25 mouse cellular contexts compared by ENCODE assay signal in genomic region chr15:51197466-51198158, GRCm38 (mm10).
A peak's percentile ranks its signal among the peaks of the same experiment; 100 is the strongest.
DNase-seq lines count a peak whose midpoint lies in the region; ATAC-seq and TF ChIP-seq lines count a peak whose summit lies in the region.
"Had no signal": no experiment of that assay in that cellular context is flagged by ENCODE, and none has a peak within 500 bp of the region (broad histone marks: within the 10 kb centered on the region; RNA-seq: fewer than 3 reads in every experiment).

No protein-coding gene starts in this region.

- no peaks in the 10 kb centered on the region for H3K9me3 ChIP-seq in hindbrain, postnatal 0 days (ENCODE audit: low read length)
- H3K9me3 ChIP-seq in hindbrain, embryonic 14.5 days (ENCODE audit: control insufficient read depth, low read length), result no peaks in the 10 kb centered on the region
- no peaks in the 10 kb centered on the region for H3K9me3 ChIP-seq in intestine, embryonic 16.5 days (ENCODE audit: control insufficient read depth, low read length)
- H3K9me3 ChIP-seq: embryonic facial prominence, embryonic 12.5 days; hindbrain, embryonic 12.5 days had no signal

- no peak overlapping the region for H3K4me3 ChIP-seq in hindbrain, postnatal 0 days (ENCODE audit: low read length)
- H3K4me3 ChIP-seq in hindbrain, embryonic 14.5 days (replicated peaks; ENCODE audit: low read length), result no peak overlapping the region
- no peak overlapping the region for H3K4me3 ChIP-seq in intestine, embryonic 16.5 days (ENCODE audit: low read length)
- H3K4me3 ChIP-seq in gastrocnemius, adult 2 months, result no peak overlapping the region
- H3K4me3 ChIP-seq: embryonic facial prominence, embryonic 12.5 days; hindbrain, embryonic 12.5 days had no signal

- H3K27ac ChIP-seq in hindbrain, postnatal 0 days, result no peak overlapping the region
- no peak overlapping the region for H3K27ac ChIP-seq in hindbrain, embryonic 14.5 days
- no peak overlapping the region for H3K27ac ChIP-seq in intestine, embryonic 16.5 days (ENCODE audit: low read length)
- no peak overlapping the region for H3K27ac ChIP-seq in gastrocnemius, adult 2 months
- H3K27ac ChIP-seq: embryonic facial prominence, embryonic 12.5 days; hindbrain, embryonic 12.5 days had no signal

- no peak overlapping the region for H3K9ac ChIP-seq in hindbrain, postnatal 0 days (replicated peaks; ENCODE audit: low read length)
- H3K9ac ChIP-seq in hindbrain, embryonic 14.5 days, result no peak overlapping the region
- H3K9ac ChIP-seq in intestine, embryonic 16.5 days (ENCODE audit: low read depth, low read length), result no peak overlapping the region
- H3K9ac ChIP-seq: embryonic facial prominence, embryonic 12.5 days; forebrain, postnatal 0 days; hindbrain, embryonic 12.5 days had no signal

- no peak overlapping the region for H3K4me2 ChIP-seq in hindbrain, postnatal 0 days (ENCODE audit: low read depth, low read length)
- H3K4me2 ChIP-seq in hindbrain, embryonic 14.5 days (replicated peaks), result no peak overlapping the region
- H3K4me2 ChIP-seq in intestine, embryonic 16.5 days (ENCODE audit: low read depth, low read length), result no peak overlapping the region
- H3K4me2 ChIP-seq: embryonic facial prominence, embryonic 12.5 days; heart, embryonic 11.5 days; hindbrain, embryonic 12.5 days had no signal

- no peaks in the 10 kb centered on the region for H3K36me3 ChIP-seq in hindbrain, postnatal 0 days (ENCODE audit: insufficient read depth, low read length)
- no peaks in the 10 kb centered on the region for H3K36me3 ChIP-seq in hindbrain, embryonic 14.5 days (replicated peaks; ENCODE audit: control insufficient read depth, insufficient read depth)
- no peaks in the 10 kb centered on the region for H3K36me3 ChIP-seq in intestine, embryonic 16.5 days (ENCODE audit: control insufficient read depth, insufficient read depth, low read length)
- H3K36me3 ChIP-seq: embryonic facial prominence, embryonic 12.5 days; hindbrain, embryonic 12.5 days had no signal

- DNase-seq in embryo, embryonic 9.5 days (ENCODE audit: extremely low spot score), result peak; percentile 1
- no peak for DNase-seq in embryo, embryonic 10.5 days (ENCODE audit: low spot score)
- peak; percentile 1 for DNase-seq in hindbrain, postnatal 0 days (ENCODE audit: low spot score)
- no peak for DNase-seq in hindbrain, embryonic 14.5 days (ENCODE audit: low spot score)
- DNase-seq in retina, postnatal 1 day, result peak; percentile 2
- DNase-seq in retina, embryonic 14.5 days (ENCODE audit: low spot score), result no peak
- no peak for DNase-seq in gastrocnemius, adult 2 months
- DNase-seq: adrenal gland, adult 2 months; adrenal gland, postnatal 14 days; cerebellum, adult 11 months; cerebellum, adult 2 months; cerebellum, adult 9-11 months; cerebellum, postnatal 25 days; embryo, embryonic 11 days; forebrain, postnatal 0 days; gastrocnemius, postnatal 14 days; heart, adult 11 months had no signal

- H3K27me3 ChIP-seq in hindbrain, postnatal 0 days (ENCODE audit: insufficient read depth, low read length), result no peaks in the 10 kb centered on the region
- no peaks in the 10 kb centered on the region for H3K27me3 ChIP-seq in hindbrain, embryonic 14.5 days (ENCODE audit: control insufficient read depth, insufficient read depth, low read length)
- H3K27me3 ChIP-seq in intestine, embryonic 16.5 days (replicated peaks; ENCODE audit: control insufficient read depth, insufficient read depth, low read length), result no peaks in the 10 kb centered on the region
- H3K27me3 ChIP-seq: embryonic facial prominence, embryonic 12.5 days; hindbrain, embryonic 12.5 days had no signal

- H3K4me1 ChIP-seq in hindbrain, postnatal 0 days (ENCODE audit: insufficient read depth, low read length), result no peaks in the 10 kb centered on the region
- no peaks in the 10 kb centered on the region for H3K4me1 ChIP-seq in hindbrain, embryonic 14.5 days (replicated peaks; ENCODE audit: control insufficient read depth, insufficient read depth, low read length)
- no peaks in the 10 kb centered on the region for H3K4me1 ChIP-seq in intestine, embryonic 16.5 days (ENCODE audit: control insufficient read depth, insufficient read depth, low read length)
- H3K4me1 ChIP-seq: embryonic facial prominence, embryonic 12.5 days; hindbrain, embryonic 12.5 days had no signal

- ATAC-seq in hindbrain, postnatal 0 days, result no peak
- ATAC-seq in hindbrain, embryonic 14.5 days (ENCODE audit: low FRiP score), result no peak
- no peak for ATAC-seq in intestine, embryonic 16.5 days
- ATAC-seq: forebrain, embryonic 14.5 days; forebrain, postnatal 0 days; hindbrain, embryonic 16.5 days; inflammation-experienced regulatory T-cells, adult 6 months; intestine, postnatal 0 days had no signal

- 44% methylated on average over 4 of the region's 4 CpGs for WGBS in hindbrain, postnatal 0 days
- 43% methylated on average over 4 of the region's 4 CpGs for WGBS in hindbrain, embryonic 14.5 days
- 41% methylated on average over 4 of the region's 4 CpGs for WGBS in intestine, embryonic 16.5 days

- intact Hi-C loops in gastrocnemius, adult 2 months (cut with DNase I), result no loop called here

- TF ChIP-seq CTCF in hindbrain, postnatal 0 days (IDR thresholded peaks at IDR 0.05; ENCODE audit: low read depth), result no peak
- TF ChIP-seq CTCF in gastrocnemius, adult 2 months (IDR thresholded peaks at IDR 0.05), result no peak

Comparison
In these comparisons a context has a peak if more than half of its experiments do, and no peak if none do; other contexts are left out.
1. DNase-seq: peak in embryo, embryonic 9.5 days (single experiment), hindbrain, postnatal 0 days (single experiment) and retina, postnatal 1 day (single experiment); none in embryo, embryonic 10.5 days (single experiment), hindbrain, embryonic 14.5 days (single experiment), retina, embryonic 14.5 days (single experiment) and gastrocnemius, adult 2 months (single experiment).